Mouse (Mus musculus): Measurements from ENCODE around the gene Foxn3.

The Foxn3 gene

GRCm38 (mm10) chr12:99570197-99570956, 7.0 kb upstream of the Foxn3 start:
- ChIA-PET CTCF (no interaction called here), POLR2A (interaction anchor here in 2 of 4 experiments (0.6 to 0.9 kb wide), 3 partner anchors 9 to 193 kb away, joined by 3 to 5 read pairs (median 5); no protein-coding TSS in a partner anchor)

GRCm38 (mm10) chr12:99565606-99566005, 2.2 kb upstream of the Foxn3 start:
- POLR2A ChIA-PET: no interaction called here
- CTCF ChIA-PET: interaction anchor here in 1 of 4 experiments (0.5 kb wide), 1 partner anchor 145 kb away, joined by 4 read pairs; no protein-coding TSS in a partner anchor

GRCm38 (mm10) chr12:99564301-99564910, 1.0 kb upstream of the Foxn3 start:
- ChIA-PET POLR2A (interaction anchor here in 2 of 4 experiments (1.2 to 2.0 kb wide), 4 partner anchors 10 to 86 kb away, joined by 3 to 6 read pairs (median 4); no protein-coding TSS in a partner anchor), CTCF (no interaction called here)

GRCm38 (mm10) chr12:99562867-99563189, 554 bp downstream of the Foxn3 start:
- ChIA-PET POLR2A (interaction anchor here in 3 of 4 experiments (0.6 to 2.2 kb wide), 15 partner anchors 9 to 782 kb away, joined by 3 to 9 read pairs (median 4); no protein-coding TSS in a partner anchor), CTCF (interaction anchor here in 1 of 4 experiments (0.7 kb wide), 3 partner anchors 213 to 502 kb away, joined by 4 to 12 read pairs (median 9); no protein-coding TSS in a partner anchor)

- POLR2A ChIA-PET: interaction anchor here in 3 of 4 experiments (0.6 to 2.2 kb wide), 18 partner anchors 8 to 782 kb away, joined by 3 to 9 read pairs (median 5); no protein-coding TSS in a partner anchor
- CTCF ChIA-PET: interaction anchor here in 2 of 4 experiments (0.7 kb wide), 4 partner anchors 213 to 816 kb away, joined by 4 to 12 read pairs (median 8); no protein-coding TSS in a partner anchor
Measured at GRCm38 (mm10) chr12:99562073-99562866, 1.1 kb downstream of the Foxn3 start.

GRCm38 (mm10) chr12:99561333-99561766, 2.0 kb downstream of the Foxn3 start:
- ChIA-PET CTCF (no interaction called here), POLR2A (interaction anchor here in 2 of 4 experiments (0.6 to 2.2 kb wide), 3 partner anchors 8 to 12 kb away, joined by 5 to 9 read pairs (median 5); no protein-coding TSS in a partner anchor)

- CTCF ChIA-PET: interaction anchor here in 1 of 4 experiments (0.6 kb wide), 1 partner anchor 369 kb away, joined by 6 read pairs; no protein-coding TSS in a partner anchor
- POLR2A ChIA-PET: interaction anchor here in 1 of 4 experiments (1.4 to 1.6 kb wide), 2 partner anchors 13 kb away, joined by 4 to 5 read pairs; no protein-coding TSS in a partner anchor
Measured at GRCm38 (mm10) chr12:99560701-99561332, 2.6 kb downstream of the Foxn3 start.

- ChIA-PET POLR2A (interaction anchor here in 1 of 4 experiments (0.6 to 1.6 kb wide), 2 partner anchors 11 to 14 kb away, joined by 3 to 4 read pairs; no protein-coding TSS in a partner anchor), CTCF (no interaction called here)
Measured at GRCm38 (mm10) chr12:99559483-99559882, 3.9 kb downstream of the Foxn3 start.

GRCm38 (mm10) chr12:99558476-99558875, 4.9 kb downstream of the Foxn3 start:
- ChIA-PET CTCF (no interaction called here), POLR2A (interaction anchor here in 1 of 4 experiments (1.2 kb wide), 1 partner anchor 195 kb away, joined by 3 read pairs; no protein-coding TSS in a partner anchor)

- POLR2A ChIA-PET: interaction anchor here in 1 of 4 experiments (1.2 kb wide), 1 partner anchor 194 kb away, joined by 3 read pairs; no protein-coding TSS in a partner anchor
Measured at GRCm38 (mm10) chr12:99557498-99557897, 5.9 kb downstream of the Foxn3 start.

GRCm38 (mm10) chr12:99550629-99551028, 12.8 kb downstream of the Foxn3 start:
- ChIA-PET CTCF (interaction anchor here in 1 of 4 experiments (1.6 kb wide), 1 partner anchor 11 kb away, joined by 4 read pairs; no protein-coding TSS in a partner anchor), POLR2A (no interaction called here)

More at GRCm38 (mm10) chr12:99557498-99557897, 5.9 kb downstream of the Foxn3 start:
- CTCF ChIA-PET: no interaction called here

GRCm38 (mm10) chr12:99549811-99550210, 13.6 kb downstream of the Foxn3 start:
- POLR2A ChIA-PET: no interaction called here
- CTCF ChIA-PET: interaction anchor here in 2 of 4 experiments (0.6 to 1.6 kb wide), 3 partner anchors 10 to 583 kb away, joined by 3 to 7 read pairs (median 4); no protein-coding TSS in a partner anchor

- CTCF ChIA-PET: no interaction called here
Measured at GRCm38 (mm10) chr12:99548419-99548818, 15.0 kb downstream of the Foxn3 start.

GRCm38 (mm10) chr12:99547295-99547694, 16.1 kb downstream of the Foxn3 start:
- CTCF ChIA-PET: no interaction called here
- POLR2A ChIA-PET: interaction anchor here in 3 of 4 experiments (0.5 to 0.7 kb wide), 4 partner anchors 247 to 333 kb away, joined by 3 to 9 read pairs (median 6); no protein-coding TSS in a partner anchor

More at GRCm38 (mm10) chr12:99548419-99548818, 15.0 kb downstream of the Foxn3 start:
- POLR2A ChIA-PET: interaction anchor here in 2 of 4 experiments (0.7 kb wide), 2 partner anchors 170 kb away, joined by 5 to 9 read pairs; no protein-coding TSS in a partner anchor

GRCm38 (mm10) chr12:99545270-99545770, 18.1 kb downstream of the Foxn3 start:
- POLR2A ChIA-PET: no interaction called here
- CTCF ChIA-PET: no interaction called here

- ChIA-PET POLR2A (no interaction called here), CTCF (interaction anchor here in 1 of 4 experiments (0.6 kb wide), 1 partner anchor 360 kb away, joined by 3 read pairs; no protein-coding TSS in a partner anchor)
Measured at GRCm38 (mm10) chr12:99544262-99545128, 18.9 kb downstream of the Foxn3 start.
